Mouse (Mus musculus): ENCODE data around the gene Olfr374. TPM values are rescaled to one million over a fixed set of nuclear protein-coding genes. Genes with fewer than 3 reads are reported as not detected.

Gene Olfr374
- polyA plus RNA-seq, 1 experiment, result not detected

GRCm38 (mm10) chr8:72162821-72163220 is 56.0 kb downstream of the Olfr374 start:
- DNase-seq (ENCODE audit: low read depth, low spot score), result no peak

Other genes starting within 250 kb of the Olfr374 start
- 0.38 and 0.41 TPM in 2 replicates for gene Zfp709, start 225.0 kb upstream of the Olfr374 start, polyA plus RNA-seq (2012; rRNA removed)
- gene Zfp882, start 198.4 kb upstream of the Olfr374 start, polyA plus RNA-seq (2012; rRNA removed), result 0.17 and 0.33 TPM in 2 replicates
- 3.0 and 4.6 TPM in 2 replicates for gene Zfp617, start 198.4 kb upstream of the Olfr374 start, polyA plus RNA-seq (2012; rRNA removed)
- gene Zfp961, start 156.0 kb upstream of the Olfr374 start, polyA plus RNA-seq (2012; rRNA removed), result 4.1 and 5.3 TPM in 2 replicates
- gene Cyp4f18, start 97.4 kb upstream of the Olfr374 start, polyA plus RNA-seq (2012; rRNA removed), result 8.4 and 13.3 TPM in 2 replicates
- not detected in 2 replicates for gene Olfr372, start 65.8 kb upstream of the Olfr374 start, polyA plus RNA-seq (2012; rRNA removed)
- not detected in 2 replicates for gene Olfr373, start 23.9 kb upstream of the Olfr374 start, polyA plus RNA-seq (2012; rRNA removed)
- gene Tpm4, start 27.9 kb downstream of the Olfr374 start, polyA plus RNA-seq (2012; rRNA removed), result 43.5 and 47.4 TPM in 2 replicates
- gene Rab8a, start 54.2 kb downstream of the Olfr374 start, polyA plus RNA-seq (2012; rRNA removed), result 79.7 and 144 TPM in 2 replicates
- 4.0 and 6.3 TPM in 2 replicates for gene Hsh2d, start 82.6 kb downstream of the Olfr374 start, polyA plus RNA-seq (2012; rRNA removed)
- gene Cib3, start 105.8 kb downstream of the Olfr374 start, polyA plus RNA-seq (2012; rRNA removed), result not detected in 2 replicates
- gene Gm11034, start 106.6 kb downstream of the Olfr374 start, polyA plus RNA-seq (2012; rRNA removed), result not detected in 2 replicates
- gene Fam32a, start 112.7 kb downstream of the Olfr374 start, polyA plus RNA-seq (2012; rRNA removed), result 53.3 and 55.0 TPM in 2 replicates
- 39.4 and 51.4 TPM in 2 replicates for gene Ap1m1, start 133.0 kb downstream of the Olfr374 start, polyA plus RNA-seq (2012; rRNA removed)
- gene Gm10282, start 198.2 kb downstream of the Olfr374 start, polyA plus RNA-seq (2012; rRNA removed), result 0.81 and 1.1 TPM in 2 replicates
- 9.5 and 11.3 TPM in 2 replicates for gene Klf2, start 212.0 kb downstream of the Olfr374 start, polyA plus RNA-seq (2012; rRNA removed)